In genomic region chr7:16146489-16147410, GRCm38 (mm10) we compare ENCODE assay signal across 11 mouse cellular contexts. TPM values are rescaled to one million over a fixed set of nuclear protein-coding genes. Genes with fewer than 3 reads are reported as not detected.
DNase-seq lines count a peak whose midpoint lies in the region; ATAC-seq and TF ChIP-seq lines count a peak whose summit lies in the region.
"Had no signal": no experiment of that assay in that cellular context is flagged by ENCODE, and none has a peak within 500 bp of the region (broad histone marks: within the 10 kb centered on the region; RNA-seq: fewer than 3 reads in every experiment).

No protein-coding gene starts in this region.

- intact Hi-C loops in left cerebral cortex, postnatal 36 days (cut with DNase I), result loop anchor here (2.0 to 5.0 kb wide), 2 partner anchors 16 to 44 kb away; no protein-coding TSS in a partner anchor

- 22% methylated on average over 27 of the region's 27 CpGs for WGBS in kidney, embryonic 15.5 days
- 17% methylated on average over 25 of the region's 27 CpGs for WGBS in kidney, embryonic 16.5 days
- WGBS in forebrain, embryonic 14.5 days, result 16% methylated on average over 27 of the region's 27 CpGs
- 36% methylated on average over 27 of the region's 27 CpGs for WGBS in lung, adult 2 months

- no peaks in the 10 kb centered on the region for H3K9me3 ChIP-seq in kidney, embryonic 15.5 days (replicated peaks)
- H3K9me3 ChIP-seq in kidney, embryonic 16.5 days (ENCODE audit: low read length), result no peaks in the 10 kb centered on the region
- no peaks in the 10 kb centered on the region for H3K9me3 ChIP-seq in forebrain, embryonic 14.5 days (replicated peaks; ENCODE audit: control insufficient read depth, low read length)
- H3K9me3 ChIP-seq: heart, embryonic 10.5 days; hindbrain, embryonic 15.5 days had no signal

- TF ChIP-seq POLR2A in lung, adult 2 months (IDR thresholded peaks at IDR 0.05; ENCODE audit: borderline replicate concordance, extremely low read depth, low read depth, low read length), result no peak

- H3K36me3 ChIP-seq in kidney, embryonic 15.5 days, result no peaks in the 10 kb centered on the region
- H3K36me3 ChIP-seq in kidney, embryonic 16.5 days (ENCODE audit: insufficient read depth, low read length), result no peaks in the 10 kb centered on the region
- peaks cover 15% of the 10 kb centered on the region; the same call in 1 of the 2 replicates for H3K36me3 ChIP-seq in forebrain, embryonic 14.5 days (ENCODE audit: control insufficient read depth, insufficient read depth, low read length)

- H3K4me2 ChIP-seq in kidney, embryonic 15.5 days, result no peak overlapping the region
- H3K4me2 ChIP-seq in kidney, embryonic 16.5 days (replicated peaks; ENCODE audit: low read depth, low read length), result no peak overlapping the region
- H3K4me2 ChIP-seq in forebrain, embryonic 14.5 days (ENCODE audit: low read length), result no peak overlapping the region
- H3K4me2 ChIP-seq: hindbrain, embryonic 15.5 days had no signal

- peak; percentile 80 for DNase-seq in cerebellum, adult 9-10 months
- peak; percentile 76 for DNase-seq in forebrain, embryonic 14.5 days (ENCODE audit: low spot score)
- DNase-seq in left cerebral cortex, postnatal 36 days (ENCODE audit: low spot score in 2 of 2), result peak; percentile 76 to 85
- no peak for DNase-seq in heart, postnatal 4 days
- DNase-seq in lung, adult 2 months, result no peak

- no peak overlapping the region for H3K27ac ChIP-seq in kidney, embryonic 15.5 days
- H3K27ac ChIP-seq in kidney, embryonic 16.5 days (ENCODE audit: low read length), result no peak overlapping the region
- H3K27ac ChIP-seq in forebrain, embryonic 14.5 days (ENCODE audit: low read depth, low read length), result peak overlapping the region; percentile 40; the same call in 1 of the 2 replicates
- H3K27ac ChIP-seq: gastrocnemius, adult 2 months; heart, embryonic 10.5 days; hindbrain, embryonic 15.5 days had no signal

- TF ChIP-seq CTCF in lung, adult 2 months (IDR thresholded peaks at IDR 0.05; ENCODE audit: insufficient read depth, low read length), result no peak

- peaks cover 7% of the 10 kb centered on the region for H3K27me3 ChIP-seq in kidney, embryonic 15.5 days
- no peaks in the 10 kb centered on the region for H3K27me3 ChIP-seq in kidney, embryonic 16.5 days (ENCODE audit: insufficient read depth, low read length)
- no peaks in the 10 kb centered on the region for H3K27me3 ChIP-seq in forebrain, embryonic 14.5 days (replicated peaks; ENCODE audit: control insufficient read depth, insufficient read depth, low read length)
- H3K27me3 ChIP-seq: hindbrain, embryonic 15.5 days had no signal

- no peak overlapping the region for H3K9ac ChIP-seq in kidney, embryonic 15.5 days
- no peak overlapping the region for H3K9ac ChIP-seq in kidney, embryonic 16.5 days (replicated peaks; ENCODE audit: low read length)
- H3K9ac ChIP-seq in forebrain, embryonic 14.5 days (ENCODE audit: low read length), result no peak overlapping the region
- H3K9ac ChIP-seq: hindbrain, embryonic 15.5 days had no signal

- H3K4me1 ChIP-seq in kidney, embryonic 15.5 days, result no peaks in the 10 kb centered on the region
- no peaks in the 10 kb centered on the region for H3K4me1 ChIP-seq in kidney, embryonic 16.5 days (ENCODE audit: insufficient read depth, low read length)
- H3K4me1 ChIP-seq in forebrain, embryonic 14.5 days (ENCODE audit: control insufficient read depth, insufficient read depth, low read length), result peaks cover 7% of the 10 kb centered on the region; the same call in 1 of the 2 replicates
- no peaks in the 10 kb centered on the region for H3K4me1 ChIP-seq in lung, adult 2 months (ENCODE audit: control insufficient read depth, insufficient read depth, low read length)
- H3K4me1 ChIP-seq: heart, embryonic 10.5 days had no signal

- no peak overlapping the region for H3K4me3 ChIP-seq in kidney, embryonic 15.5 days (replicated peaks)
- H3K4me3 ChIP-seq in kidney, embryonic 16.5 days (ENCODE audit: low read length), result no peak overlapping the region
- no peak overlapping the region for H3K4me3 ChIP-seq in forebrain, embryonic 14.5 days (ENCODE audit: low read depth, low read length)
- H3K4me3 ChIP-seq in lung, adult 2 months (replicated peaks; ENCODE audit: extremely low read depth, low read depth, low read length), result no peak overlapping the region
- H3K4me3 ChIP-seq: gastrocnemius, adult 2 months; heart, embryonic 10.5 days; hindbrain, embryonic 15.5 days had no signal

- ATAC-seq in kidney, embryonic 15.5 days (replicated peaks; ENCODE audit: low FRiP score), result 0 out of 2 replicates have a peak, but pooled peaks have one; percentile 36
- no peak for ATAC-seq in kidney, embryonic 16.5 days (ENCODE audit: low FRiP score, low TSS enrichment)
- ATAC-seq in forebrain, embryonic 14.5 days, result peak; percentile 72
- no peak for ATAC-seq in erythroblast, adult 5-6 weeks (replicated peaks; ENCODE audit: low FRiP score, poor library complexity, severe bottlenecking)

RNA-seq across cellular contexts. Expression of gene Slc8a2, which starts 17.1 kb away (rescaled TPM):
- 0.09 and 0.19 TPM in 2 replicates for polyA plus RNA-seq in kidney, embryonic 15.5 days (2015; fragmentation: Nextera tagmentation; extraction: Ambion mirVana)
- polyA plus RNA-seq in kidney, embryonic 16.5 days (2015; fragmentation: Nextera tagmentation; extraction: Ambion mirVana), result 0.12 and 0.17 TPM in 2 replicates
- 0.85 and 0.94 TPM in 2 replicates for polyA plus RNA-seq in forebrain, embryonic 14.5 days (2014; fragmentation: Nextera tagmentation; extraction: Ambion mirVana)
- 100 to 1,000 TPM; 242 to 273 TPM for total RNA-seq in left cerebral cortex, postnatal 36 days (2021)
- 1 to 10 TPM; 2.0 TPM for total RNA-seq in heart, postnatal 4 days (2021)
- total RNA-seq in erythroblast, adult 5-6 weeks (2015; ENCODE audit: low replicate concordance), result not detected in 2 replicates
- total RNA-seq in erythroblast, adult 5-6 weeks (2017; ENCODE audit: low replicate concordance), result not detected in 2 replicates
- 0.85 TPM in 2 replicates for polyA plus RNA-seq in lung, adult 2 months (2012; rRNA removed)

RNA-seq across cellular contexts. Expression of gene Kptn, which starts 27.1 kb away (rescaled TPM):
- 30.0 and 37.5 TPM in 2 replicates for polyA plus RNA-seq in kidney, embryonic 15.5 days (2015; fragmentation: Nextera tagmentation; extraction: Ambion mirVana)
- 33.9 and 36.8 TPM in 2 replicates for polyA plus RNA-seq in kidney, embryonic 16.5 days (2015; fragmentation: Nextera tagmentation; extraction: Ambion mirVana)
- 34.5 and 37.0 TPM in 2 replicates for polyA plus RNA-seq in forebrain, embryonic 14.5 days (2014; fragmentation: Nextera tagmentation; extraction: Ambion mirVana)
- 10 to 100 TPM; 40.9 to 44.9 TPM for total RNA-seq in left cerebral cortex, postnatal 36 days (2021)
- total RNA-seq in heart, postnatal 4 days (2021), result 10 to 100 TPM; 23.8 to 25.9 TPM
- total RNA-seq in erythroblast, adult 5-6 weeks (2015; ENCODE audit: low replicate concordance), result 2.3 and 2.5 TPM in 2 replicates
- 3.3 and 12.5 TPM in 2 replicates for total RNA-seq in erythroblast, adult 5-6 weeks (2017; ENCODE audit: low replicate concordance)
- 25.5 and 28.3 TPM in 2 replicates for polyA plus RNA-seq in lung, adult 2 months (2012; rRNA removed)

RNA-seq across cellular contexts. Expression of gene Meis3, which starts 28.1 kb away (rescaled TPM):
- polyA plus RNA-seq in kidney, embryonic 15.5 days (2015; fragmentation: Nextera tagmentation; extraction: Ambion mirVana), result 22.5 and 28.9 TPM in 2 replicates
- polyA plus RNA-seq in kidney, embryonic 16.5 days (2015; fragmentation: Nextera tagmentation; extraction: Ambion mirVana), result 23.9 and 27.7 TPM in 2 replicates
- polyA plus RNA-seq in forebrain, embryonic 14.5 days (2014; fragmentation: Nextera tagmentation; extraction: Ambion mirVana), result 88.8 and 97.6 TPM in 2 replicates
- 10 to 100 TPM; 37.3 to 40.9 TPM for total RNA-seq in left cerebral cortex, postnatal 36 days (2021)
- 1 to 10 TPM; 8.6 to 9.4 TPM for total RNA-seq in heart, postnatal 4 days (2021)
- total RNA-seq in erythroblast, adult 5-6 weeks (2015; ENCODE audit: low replicate concordance), result not detected in 2 replicates
- 0.28 and 1.7 TPM in 2 replicates for total RNA-seq in erythroblast, adult 5-6 weeks (2017; ENCODE audit: low replicate concordance)
- polyA plus RNA-seq in lung, adult 2 months (2012; rRNA removed), result 19.4 and 23.4 TPM in 2 replicates

RNA-seq across cellular contexts. Expression of gene Napa, which starts 48.5 kb away (rescaled TPM):
- polyA plus RNA-seq in kidney, embryonic 15.5 days (2015; fragmentation: Nextera tagmentation; extraction: Ambion mirVana), result 178 and 203 TPM in 2 replicates
- 215 and 220 TPM in 2 replicates for polyA plus RNA-seq in kidney, embryonic 16.5 days (2015; fragmentation: Nextera tagmentation; extraction: Ambion mirVana)
- polyA plus RNA-seq in forebrain, embryonic 14.5 days (2014; fragmentation: Nextera tagmentation; extraction: Ambion mirVana), result 156 and 164 TPM in 2 replicates
- total RNA-seq in left cerebral cortex, postnatal 36 days (2021), result 100 to 1,000 TPM; 269 to 307 TPM
- total RNA-seq in heart, postnatal 4 days (2021), result 100 to 1,000 TPM in 1 of 2 experiments, 10 to 100 TPM in 1; 90.4 to 104 TPM
- 106 and 149 TPM in 2 replicates for total RNA-seq in erythroblast, adult 5-6 weeks (2015; ENCODE audit: low replicate concordance)
- total RNA-seq in erythroblast, adult 5-6 weeks (2017; ENCODE audit: low replicate concordance), result 82.2 and 96.3 TPM in 2 replicates
- polyA plus RNA-seq in lung, adult 2 months (2012; rRNA removed), result 144 and 157 TPM in 2 replicates

Comparison
In these comparisons a context has a peak if more than half of its experiments do, and no peak if none do; other contexts are left out.
1. ATAC-seq: peak in kidney, embryonic 15.5 days (single experiment) and forebrain, embryonic 14.5 days (single experiment); none in kidney, embryonic 16.5 days (single experiment) and erythroblast, adult 5-6 weeks (single experiment).
2. DNase-seq: peak in cerebellum, adult 9-10 months (single experiment), forebrain, embryonic 14.5 days (single experiment) and left cerebral cortex, postnatal 36 days (2 of 2); none in heart, postnatal 4 days (single experiment) and lung, adult 2 months (single experiment).